Mouse (Mus musculus) limb, embryonic 14.5 days (tissue): ENCODE results near the gene Trdmt1. TPM values are rescaled to one million over a fixed set of nuclear protein-coding genes. Genes with fewer than 3 reads are reported as not detected.

Experiments used
- ATAC-seq: fragments of 200-750 bp; cut with Nextera tagmentation; 2 replicates; pipeline ENCODE4 v1.8.0; 2017; ENCODE audit warnings: low read depth, moderate number of reproducible peaks, moderate TSS enrichment; ENCODE audit not compliant: low FRiP score
- DNase-seq: peaks from one replicate; pipeline ENCODE4 v3.0.0-alpha.2; 2015; ENCODE audit warnings: low spot score
- H3K27ac ChIP-seq: fragments of 300-500 bp; sonication (generic); replicated peaks from 2 replicates; pipeline ENCODE4 v1.5.1; 2014; ENCODE audit warnings: low read depth, mild to moderate bottlenecking, low read length, moderate library complexity, mixed read lengths
- H3K27me3 ChIP-seq: fragments of 300-500 bp; sonication (generic); 2 replicates; pipeline ENCODE4 v1.6.1; 2014; ENCODE audit warnings: low read length, mixed read lengths; ENCODE audit not compliant: control insufficient read depth, insufficient read depth
- H3K36me3 ChIP-seq: fragments of 300-500 bp; sonication (generic); 2 replicates; pipeline ENCODE4 v1.6.1; 2014; ENCODE audit warnings: mild to moderate bottlenecking, low read length, moderate library complexity, mixed read lengths; ENCODE audit not compliant: control insufficient read depth, insufficient read depth
- H3K4me1 ChIP-seq: fragments of 300-500 bp; sonication (generic); 2 replicates; pipeline ENCODE4 v1.6.1; 2014; ENCODE audit warnings: antibody characterized with exemption, low read length, mixed read lengths; ENCODE audit not compliant: control insufficient read depth, insufficient read depth
- H3K4me2 ChIP-seq: fragments of 300-500 bp; sonication (generic); replicated peaks from 2 replicates; pipeline ENCODE4 v1.6.1; 2014; ENCODE audit warnings: low read depth, mild to moderate bottlenecking, low read length, moderate library complexity; ENCODE audit not compliant: severe bottlenecking
- H3K4me3 ChIP-seq: fragments of 300-500 bp; sonication (generic); replicated peaks from 2 replicates; pipeline ENCODE4 v1.5.1; 2014; ENCODE audit warnings: low read length
- H3K9ac ChIP-seq: fragments of 300-500 bp; sonication (generic); 2 replicates; pipeline ENCODE4 v1.6.1; 2014; ENCODE audit warnings: mild to moderate bottlenecking, low read depth, low read length, moderate library complexity; ENCODE audit not compliant: severe bottlenecking
- H3K9me3 ChIP-seq: fragments of 300-500 bp; sonication (generic); 2 replicates; pipeline ENCODE4 v1.6.1; 2016; ENCODE audit warnings: low read length; ENCODE audit not compliant: control insufficient read depth
- POLR2A ChIP-seq: fragments of 200-500 bp; IDR thresholded peaks from 2 replicates; pipeline ENCODE4 v1.8.0; 2012; ENCODE audit warnings: inconsistent platforms, mild to moderate bottlenecking, moderate library complexity, borderline replicate concordance; ENCODE audit not compliant: insufficient read depth, insufficient read length; ENCODE audit errors: extremely low read depth
- WGBS: fragments of 180-500 bp; shearing (Covaris S2); extraction: QIAGEN DNeasy Blood & Tissue Kit; methylation state at CpG from one replicate; pipeline ENCODE4 v1.1.7; 2014; 5-methylcytosine and 5-hydroxymethylcytosine counted together
- polyA plus RNA-seq, 2 experiments: library from polyadenylated mRNA; depleted of rRNA in 1 of 2; stranded (reverse) in 1 of 2; unstranded in 1 of 2; fragments of >200 nt; fragmentation: Nextera tagmentation in 1 of 2; extraction: Ambion mirVana in 1 of 2; gene quantifications; 2 replicates each; pipeline versions ENCODE4 v1.2.1 to v1.2.3; 2012 to 2014

Gene Trdmt1
- polyA plus RNA-seq, 2 experiments: 9.7 to 13.7 TPM

DNA sequence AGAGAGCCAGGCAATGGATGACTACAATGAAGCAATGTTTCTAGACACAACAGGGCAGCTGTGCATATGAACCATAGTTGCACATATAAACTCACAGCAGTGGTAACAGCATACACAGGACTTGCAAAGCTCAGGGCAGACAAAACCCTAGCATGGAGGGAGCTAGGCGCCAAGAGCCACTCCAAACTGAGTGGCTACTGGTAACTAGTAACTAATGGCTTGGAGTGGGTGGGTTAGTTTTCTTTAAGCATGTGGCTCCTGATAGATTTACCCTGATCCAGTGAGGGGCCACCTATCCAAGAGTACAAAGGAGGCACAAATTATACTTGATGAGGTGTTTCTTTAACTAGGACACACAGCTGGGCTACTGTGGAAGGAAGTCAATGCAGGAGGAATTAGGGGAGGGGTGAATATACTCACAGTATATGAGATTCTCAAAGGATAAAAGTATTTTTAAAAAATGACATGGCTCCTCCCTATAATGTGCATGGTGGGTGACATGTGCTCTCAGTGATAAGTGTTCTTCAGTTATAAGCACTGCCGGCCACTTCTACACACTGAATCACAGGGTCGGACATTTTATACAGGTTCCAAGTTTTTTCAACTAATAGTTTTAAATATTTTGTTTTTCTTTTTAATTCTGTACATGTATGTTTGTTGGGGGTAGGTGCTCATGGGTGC, 15.1 kb downstream of the Trdmt1 start:
- Histone ChIP-seq H3K4me2 (no peak overlapping the region), H3K27me3 (no peaks in the 10 kb centered on the region), H3K9me3 (no peaks in the 10 kb centered on the region), H3K4me1 (no peaks in the 10 kb centered on the region), H3K9ac (no peak overlapping the region), H3K27ac (no peak overlapping the region), H3K36me3 (no peaks in the 10 kb centered on the region), H3K4me3 (no peak overlapping the region)
- ATAC-seq (no peak), DNase-seq (no peak)
- WGBS: 97% methylated on average over 3 of the region's 3 CpGs
- no peak for TF ChIP-seq POLR2A

DNA sequence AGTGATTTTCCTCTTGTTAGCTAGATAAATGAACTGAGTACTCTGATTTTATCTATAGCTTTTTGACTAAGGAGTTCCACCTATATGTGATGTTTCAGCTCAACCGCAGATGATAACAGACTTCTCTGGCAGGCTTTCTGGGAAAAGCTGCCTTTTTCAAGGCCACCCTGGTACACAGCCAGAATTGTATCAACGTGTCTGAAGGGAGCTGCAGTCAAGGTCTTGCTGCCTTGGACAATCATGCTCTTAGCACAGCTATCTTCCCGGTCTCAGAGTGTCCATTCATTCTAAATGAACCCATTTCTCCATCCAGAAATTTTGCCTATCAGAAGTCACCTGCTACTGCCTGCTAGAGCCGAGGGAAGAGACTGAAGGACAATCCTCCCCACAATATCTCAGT, 16.9 kb downstream of the Trdmt1 start:
- Histone ChIP-seq H3K4me2 (no peak overlapping the region), H3K36me3 (no peaks in the 10 kb centered on the region), H3K9ac (no peak overlapping the region), H3K9me3 (no peaks in the 10 kb centered on the region), H3K27me3 (no peaks in the 10 kb centered on the region), H3K4me1 (no peaks in the 10 kb centered on the region), H3K27ac (no peak overlapping the region), H3K4me3 (no peak overlapping the region)
- ATAC-seq (no peak), DNase-seq (no peak)
- TF ChIP-seq POLR2A: no peak
- 84% methylated on average over 4 of the region's 4 CpGs for WGBS

DNA sequence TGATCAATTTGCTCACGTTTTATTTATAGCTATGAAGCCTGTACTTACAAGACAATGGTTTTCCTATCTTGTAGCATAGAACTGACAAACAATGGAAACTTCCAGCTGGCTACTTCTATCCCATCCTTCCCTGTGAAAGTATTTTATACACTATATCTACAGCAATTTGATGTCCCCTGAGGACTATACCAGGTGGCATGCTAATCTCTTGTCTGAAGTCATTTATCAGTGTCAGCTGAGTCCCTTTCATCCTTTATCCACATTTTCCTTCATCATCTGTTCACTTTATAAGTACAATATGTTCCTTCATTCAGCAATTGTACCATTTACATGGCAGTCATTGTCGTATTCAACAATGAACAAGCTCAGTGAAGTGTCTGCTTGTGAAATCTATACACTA, 17.3 kb downstream of the Trdmt1 start:
- ATAC-seq (no peak), DNase-seq (no peak)
- no peaks in the 10 kb centered on the region for H3K27me3 ChIP-seq
- 55% methylated on average over 2 of the region's 2 CpGs for WGBS
- H3K9me3 ChIP-seq: no peaks in the 10 kb centered on the region
- no peaks in the 10 kb centered on the region for H3K4me1 ChIP-seq
- no peak for TF ChIP-seq POLR2A
- H3K27ac ChIP-seq: no peak overlapping the region
- H3K9ac ChIP-seq: no peak overlapping the region
- H3K4me3 ChIP-seq: no peak overlapping the region
- no peaks in the 10 kb centered on the region for H3K36me3 ChIP-seq
- no peak overlapping the region for H3K4me2 ChIP-seq

DNA sequence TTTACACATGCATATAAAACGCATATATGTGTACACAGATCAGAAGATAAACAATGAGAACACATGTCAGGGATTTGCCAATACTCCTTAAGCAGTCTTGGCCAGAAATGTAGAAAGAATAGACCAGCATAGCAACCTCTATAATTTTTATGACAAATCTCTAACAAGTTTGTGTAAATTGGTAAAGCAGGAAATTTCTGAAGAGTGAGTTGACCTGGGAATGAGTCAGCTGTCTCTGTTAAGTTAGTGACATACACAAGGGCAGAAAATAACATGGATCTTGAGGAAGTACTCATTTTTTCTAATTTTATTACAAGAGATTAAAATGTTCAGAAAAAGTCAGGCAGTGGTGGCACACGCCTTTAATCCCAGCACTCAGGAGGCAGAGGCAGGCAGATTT, 18.3 kb downstream of the Trdmt1 start:
- WGBS: 85% methylated on average over 2 of the region's 2 CpGs
- H3K9me3 ChIP-seq: no peaks in the 10 kb centered on the region
- no peaks in the 10 kb centered on the region for H3K36me3 ChIP-seq
- no peaks in the 10 kb centered on the region for H3K4me1 ChIP-seq
- H3K27me3 ChIP-seq: no peaks in the 10 kb centered on the region
- no peak for TF ChIP-seq POLR2A
- H3K27ac ChIP-seq: no peak overlapping the region
- no peak for DNase-seq
- no peak overlapping the region for H3K4me2 ChIP-seq
- H3K9ac ChIP-seq: no peak overlapping the region
- H3K4me3 ChIP-seq: no peak overlapping the region
- ATAC-seq: no peak

DNA sequence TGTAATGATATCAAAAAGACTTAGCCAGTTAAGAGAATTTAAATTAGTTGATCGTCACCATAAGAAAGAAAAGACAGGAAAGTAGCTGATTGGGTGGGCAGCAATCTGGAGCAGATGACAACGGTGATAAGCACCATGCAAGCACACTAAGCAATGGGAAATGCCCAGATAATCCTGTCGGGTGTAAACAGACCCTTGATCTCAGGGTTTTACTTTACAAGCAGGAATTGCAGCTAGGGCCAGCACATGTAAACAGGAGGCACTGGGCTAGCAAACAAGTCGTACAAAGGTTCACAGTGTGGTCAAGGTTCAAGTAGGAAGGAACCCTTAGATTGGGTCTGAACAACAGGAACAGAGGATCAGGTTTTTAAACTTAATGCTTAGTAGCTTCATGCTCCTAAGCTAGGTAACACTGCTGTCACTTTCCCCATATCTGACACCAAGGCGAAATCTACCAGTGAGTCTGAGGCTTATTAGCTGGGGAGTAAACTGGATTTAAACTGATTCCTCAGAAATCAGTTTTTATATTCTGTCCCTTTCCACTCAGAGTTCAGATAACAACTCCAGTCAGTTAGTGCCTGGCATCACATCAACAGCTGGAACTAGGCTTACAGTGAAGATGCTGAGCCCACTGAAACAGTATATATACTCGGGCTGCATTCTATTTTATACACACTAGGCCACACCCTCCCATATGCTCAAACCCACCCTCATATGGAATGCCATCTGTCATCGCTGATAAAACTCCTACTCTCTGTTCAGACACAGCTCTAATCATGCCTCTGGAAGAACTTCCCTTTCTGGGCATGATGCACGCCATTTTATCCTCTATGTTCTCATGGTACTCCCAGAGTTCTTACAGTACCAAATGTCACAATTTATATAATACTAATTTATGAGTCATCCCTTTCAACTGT, 20.7 kb downstream of the Trdmt1 start:
- H3K27me3 ChIP-seq: no peaks in the 10 kb centered on the region
- no peaks in the 10 kb centered on the region for H3K9me3 ChIP-seq
- no peak overlapping the region for H3K27ac ChIP-seq
- ATAC-seq (peak; percentile 55; the same call in 1 of the 2 replicates), DNase-seq (peak; percentile 40)
- H3K9ac ChIP-seq: no peak overlapping the region
- H3K4me2 ChIP-seq: no peak overlapping the region
- H3K4me1 ChIP-seq: no peaks in the 10 kb centered on the region
- H3K36me3 ChIP-seq: peaks cover 3% of the 10 kb centered on the region
- WGBS: 44% methylated on average over 8 of the region's 8 CpGs
- no peak for TF ChIP-seq POLR2A
- H3K4me3 ChIP-seq: no peak overlapping the region
